Mouse (Mus musculus) kidney, postnatal 14 days (tissue): ENCODE data around the gene Ctf1.

Source experiments
- DNase-seq: peaks from one replicate; pipeline ENCODE4 v3.0.0; 2022; ENCODE audit warnings: mixed read lengths

Gene Ctf1

GRCm38 (mm10) chr7:127712461-127713385 lies at the start of gene Ctf1:
TSS of gene Ctf1 (plus strand) at chr7:127712736.
- peak; percentile 88 for DNase-seq

GRCm38 (mm10) chr7:127662926-127663325 lies 49.6 kb upstream of the Ctf1 start:
- DNase-seq, result peak; percentile 80

GRCm38 (mm10) chr7:127666066-127666654 lies 46.4 kb upstream of the Ctf1 start:
- peak; percentile 30 for DNase-seq

- DNase-seq, result no peak
These were observed 45.9 kb upstream of the Ctf1 start for GRCm38 (mm10) chr7:127666679-127667078.

GRCm38 (mm10) chr7:127667171-127667570 lies 45.4 kb upstream of the Ctf1 start:
- no peak for DNase-seq

- peak; percentile 24 for DNase-seq
These were observed 40.4 kb upstream of the Ctf1 start for GRCm38 (mm10) chr7:127671880-127672774.

- no peak for DNase-seq
These were observed 39.8 kb upstream of the Ctf1 start for GRCm38 (mm10) chr7:127672776-127673175.

GRCm38 (mm10) chr7:127674977-127675376 lies 37.6 kb upstream of the Ctf1 start:
- peak; percentile 89 for DNase-seq

GRCm38 (mm10) chr7:127675391-127675811 lies 37.1 kb upstream of the Ctf1 start:
- no peak for DNase-seq

GRCm38 (mm10) chr7:127677077-127677476 lies 35.5 kb upstream of the Ctf1 start:
- DNase-seq, result peak; percentile 48

- no peak for DNase-seq
These were observed 34.9 kb upstream of the Ctf1 start for GRCm38 (mm10) chr7:127677609-127678008.

- DNase-seq, result no peak
These were observed 33.7 kb upstream of the Ctf1 start for GRCm38 (mm10) chr7:127678811-127679210.

GRCm38 (mm10) chr7:127680541-127680940 lies 32.0 kb upstream of the Ctf1 start:
- DNase-seq, result no peak

GRCm38 (mm10) chr7:127681888-127682553 lies 30.5 kb upstream of the Ctf1 start:
- no peak for DNase-seq

- DNase-seq, result peak; percentile 34
These were observed 27.1 kb upstream of the Ctf1 start for GRCm38 (mm10) chr7:127685304-127686018.

- no peak for DNase-seq
These were observed 25.6 kb upstream of the Ctf1 start for GRCm38 (mm10) chr7:127686740-127687449.

- DNase-seq, result no peak
These were observed 23.6 kb upstream of the Ctf1 start for GRCm38 (mm10) chr7:127688935-127689334.

- no peak for DNase-seq
These were observed 22.8 kb upstream of the Ctf1 start for GRCm38 (mm10) chr7:127689626-127690280.

- peak; percentile 80 for DNase-seq
These were observed 21.1 kb upstream of the Ctf1 start for GRCm38 (mm10) chr7:127691221-127691989.

GRCm38 (mm10) chr7:127693290-127693689 lies 19.2 kb upstream of the Ctf1 start:
- no peak for DNase-seq
